Mouse (Mus musculus): ENCODE measurements around the gene Cpox. TPM values are rescaled to one million over a fixed set of nuclear protein-coding genes. Genes with fewer than 3 reads are reported as not detected.

The Cpox gene
- polyA plus RNA-seq, 1 experiment from 2014 or later: 42.3 TPM

DNA sequence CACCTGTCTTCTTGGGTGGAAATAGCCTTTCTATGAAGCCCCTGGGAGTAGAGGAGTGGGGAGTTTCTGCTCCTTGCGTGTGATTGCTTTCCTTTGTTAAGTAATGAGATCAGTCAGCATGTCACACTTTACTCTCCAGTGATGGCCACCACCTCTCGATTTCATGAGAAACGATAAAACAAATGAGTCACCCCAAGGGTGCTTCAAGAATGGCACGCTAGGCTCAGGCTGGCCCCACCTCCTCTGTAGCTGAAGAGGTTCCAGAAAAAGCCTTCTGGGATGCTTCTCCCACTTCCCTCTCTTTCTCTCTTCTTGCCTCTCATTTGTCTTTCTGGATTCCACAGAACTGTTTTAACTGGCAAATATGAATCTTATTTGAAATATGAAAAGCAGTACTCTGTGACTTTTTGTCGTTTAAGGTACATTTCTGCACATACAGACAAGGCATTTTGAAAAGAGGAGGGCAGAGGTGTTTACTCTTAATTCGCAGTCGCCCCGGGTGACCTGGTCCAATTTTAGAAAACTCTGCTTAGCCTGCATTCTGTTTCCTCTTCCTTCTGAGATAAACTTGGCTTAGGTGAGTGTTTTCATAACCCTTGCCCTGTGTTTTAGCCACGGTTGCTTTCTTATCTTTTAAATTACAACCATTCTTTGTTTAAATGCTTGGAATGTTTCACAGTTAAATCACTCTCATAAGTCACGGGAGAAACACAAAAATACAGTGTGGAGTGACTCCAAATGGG, 33.5 kb downstream of the Cpox start:
- Histone ChIP-seq H3K4me3 (ENCODE audit: low read depth, low read length) (no peak overlapping the region), H3K27ac (replicated peaks) (no peak overlapping the region), H3K9me3 (ENCODE audit: control insufficient read depth, low read length) (no peaks in the 10 kb centered on the region), H3K4me1 (replicated peaks; ENCODE audit: control insufficient read depth, insufficient read depth) (no peaks in the 10 kb centered on the region), H3K27me3 (ENCODE audit: control insufficient read depth, insufficient read depth, low read length) (no peaks in the 10 kb centered on the region), H3K4me2 (replicated peaks; ENCODE audit: low read depth) (no peak overlapping the region), H3K9ac (ENCODE audit: low read length) (no peak overlapping the region), H3K36me3 (ENCODE audit: control insufficient read depth, insufficient read depth, low read length) (no peaks in the 10 kb centered on the region)
- no peak for TF ChIP-seq CTCF (IDR thresholded peaks at IDR 0.05; ENCODE audit: low read depth)
- TF ChIP-seq EP300 (optimal IDR thresholded peaks at IDR 0.05): no peak
- DNase-seq (ENCODE audit: low spot score) (peak; percentile 30), ATAC-seq (ENCODE audit: low FRiP score, low TSS enrichment) (peak; percentile 82)
- 12% methylated on average over 10 of the region's 10 CpGs for WGBS

DNA sequence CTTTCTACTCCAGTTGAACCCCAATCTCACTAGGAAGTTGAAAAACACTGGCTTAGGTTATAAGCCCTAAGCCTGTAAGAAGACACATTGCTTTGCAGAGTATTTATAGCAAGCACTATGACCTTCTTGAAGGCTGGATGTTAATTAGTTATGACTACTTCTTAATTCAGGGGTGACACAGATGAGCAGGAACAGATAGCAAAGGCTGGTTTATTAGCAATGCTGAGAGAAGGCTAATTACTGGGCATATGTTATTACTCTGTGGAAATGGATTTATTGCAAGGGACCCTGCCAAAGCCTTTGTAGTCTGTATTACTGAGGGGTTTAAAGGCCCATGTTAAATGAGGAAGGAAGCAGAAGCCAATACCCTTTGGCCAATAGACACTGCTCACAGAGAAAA, 34.9 kb downstream of the Cpox start:
- Histone ChIP-seq H3K36me3 (ENCODE audit: control insufficient read depth, insufficient read depth, low read length) (no peaks in the 10 kb centered on the region), H3K4me2 (replicated peaks; ENCODE audit: low read depth) (no peak overlapping the region), H3K4me3 (ENCODE audit: low read depth, low read length) (no peak overlapping the region), H3K9ac (ENCODE audit: low read length) (no peak overlapping the region), H3K27me3 (ENCODE audit: control insufficient read depth, insufficient read depth, low read length) (no peaks in the 10 kb centered on the region), H3K27ac (replicated peaks) (no peak overlapping the region), H3K4me1 (replicated peaks; ENCODE audit: control insufficient read depth, insufficient read depth) (no peaks in the 10 kb centered on the region), H3K9me3 (ENCODE audit: control insufficient read depth, low read length) (no peaks in the 10 kb centered on the region)
- no peak for ATAC-seq (ENCODE audit: low FRiP score, low TSS enrichment)
- TF ChIP-seq EP300 (optimal IDR thresholded peaks at IDR 0.05): no peak
- TF ChIP-seq CTCF (IDR thresholded peaks at IDR 0.05; ENCODE audit: low read depth): no peak
- no peak for DNase-seq (ENCODE audit: low spot score)

DNA sequence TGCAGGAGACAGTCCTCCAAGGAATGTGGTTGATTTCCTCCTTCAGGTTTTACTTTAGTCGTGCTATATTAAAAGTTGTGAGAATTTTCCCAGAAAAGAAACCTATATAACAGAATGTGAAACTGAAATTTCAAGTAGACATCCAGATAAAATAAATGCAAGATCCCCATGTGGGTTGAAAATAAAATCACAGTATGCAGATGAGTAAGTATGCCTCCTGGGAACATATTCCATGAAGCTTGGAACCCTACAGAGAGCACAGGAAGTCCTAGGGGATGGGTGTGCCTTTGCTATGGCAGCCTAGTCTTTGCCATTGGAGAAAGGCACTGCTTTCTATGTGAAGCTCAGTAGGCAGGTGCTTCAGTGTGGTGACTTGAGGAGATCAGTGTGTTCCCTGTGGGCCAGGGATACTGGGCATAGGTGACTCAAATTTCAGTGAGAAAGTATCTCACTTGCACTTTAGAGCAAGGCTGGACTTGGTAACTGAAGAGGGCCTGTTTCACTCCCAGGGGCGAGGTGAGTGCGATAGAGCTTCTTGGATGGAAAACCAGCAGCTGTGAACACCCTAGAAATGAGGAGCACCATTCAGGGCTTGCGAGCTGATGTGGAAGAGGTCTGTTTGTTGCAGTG, 37.3 kb downstream of the Cpox start:
- Histone ChIP-seq H3K4me3 (ENCODE audit: low read depth, low read length) (no peak overlapping the region), H3K4me1 (replicated peaks; ENCODE audit: control insufficient read depth, insufficient read depth) (no peaks in the 10 kb centered on the region), H3K4me2 (replicated peaks; ENCODE audit: low read depth) (no peak overlapping the region), H3K27ac (replicated peaks) (no peak overlapping the region), H3K9me3 (ENCODE audit: control insufficient read depth, low read length) (no peaks in the 10 kb centered on the region), H3K36me3 (ENCODE audit: control insufficient read depth, insufficient read depth, low read length) (no peaks in the 10 kb centered on the region), H3K9ac (ENCODE audit: low read length) (no peak overlapping the region), H3K27me3 (ENCODE audit: control insufficient read depth, insufficient read depth, low read length) (no peaks in the 10 kb centered on the region)
- ATAC-seq (ENCODE audit: low FRiP score, low TSS enrichment) (no peak), DNase-seq (ENCODE audit: low spot score) (no peak)
- TF ChIP-seq EP300 (optimal IDR thresholded peaks at IDR 0.05) (no peak), CTCF (IDR thresholded peaks at IDR 0.05; ENCODE audit: low read depth) (no peak)
- 85% methylated on average over 4 of the region's 4 CpGs for WGBS

DNA sequence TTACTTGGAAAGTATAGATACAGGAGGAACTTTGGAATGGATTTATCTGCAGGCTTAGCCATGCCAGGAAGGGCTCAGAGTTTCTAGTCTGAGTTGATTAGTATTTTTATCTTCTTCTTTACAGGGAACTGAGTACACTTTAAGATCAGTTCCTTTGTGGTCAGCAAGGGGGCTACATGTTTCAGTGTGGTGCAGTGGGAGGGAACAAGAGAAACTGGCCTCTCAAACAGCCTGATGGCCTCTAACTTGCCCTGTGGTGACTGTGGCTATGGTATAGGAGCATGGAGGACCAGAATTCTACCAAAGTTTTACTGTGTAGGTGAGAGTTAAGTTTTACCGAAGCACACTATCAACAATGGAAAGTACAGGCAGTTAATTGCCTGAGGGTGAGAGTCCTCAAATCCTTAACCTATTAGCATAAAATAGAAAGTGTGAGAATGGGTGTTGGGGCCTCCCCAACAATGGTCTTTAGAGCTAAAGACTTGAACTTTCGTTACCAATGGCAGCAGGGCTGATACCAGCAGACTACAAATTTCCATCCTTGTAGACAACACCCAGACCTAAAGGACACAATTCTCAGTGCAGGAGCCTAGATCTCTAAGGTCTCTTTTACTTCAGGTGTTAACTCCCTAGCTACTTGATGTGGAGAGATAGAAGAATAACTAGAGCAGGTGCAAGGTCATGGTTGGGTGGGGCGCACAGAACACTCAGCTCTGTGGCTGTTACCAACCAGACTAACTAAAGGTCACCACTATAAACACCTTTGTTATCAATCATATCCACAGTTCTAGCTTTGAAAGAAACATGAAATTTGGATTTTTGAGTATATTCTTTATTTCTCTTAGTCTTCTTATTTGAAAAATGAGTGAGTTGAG, 38.7 kb downstream of the Cpox start:
- Histone ChIP-seq H3K4me2 (replicated peaks; ENCODE audit: low read depth) (no peak overlapping the region), H3K27ac (replicated peaks) (no peak overlapping the region), H3K4me1 (replicated peaks; ENCODE audit: control insufficient read depth, insufficient read depth) (no peaks in the 10 kb centered on the region), H3K9ac (ENCODE audit: low read length) (no peak overlapping the region), H3K27me3 (ENCODE audit: control insufficient read depth, insufficient read depth, low read length) (no peaks in the 10 kb centered on the region), H3K36me3 (ENCODE audit: control insufficient read depth, insufficient read depth, low read length) (no peaks in the 10 kb centered on the region), H3K9me3 (ENCODE audit: control insufficient read depth, low read length) (no peaks in the 10 kb centered on the region), H3K4me3 (ENCODE audit: low read depth, low read length) (no peak overlapping the region)
- WGBS: 67% methylated on average over 3 of the region's 3 CpGs
- no peak for DNase-seq (ENCODE audit: low spot score)
- no peak for ATAC-seq (ENCODE audit: low FRiP score, low TSS enrichment)
- TF ChIP-seq CTCF (IDR thresholded peaks at IDR 0.05; ENCODE audit: low read depth): no peak
- TF ChIP-seq EP300 (optimal IDR thresholded peaks at IDR 0.05): no peak

DNA sequence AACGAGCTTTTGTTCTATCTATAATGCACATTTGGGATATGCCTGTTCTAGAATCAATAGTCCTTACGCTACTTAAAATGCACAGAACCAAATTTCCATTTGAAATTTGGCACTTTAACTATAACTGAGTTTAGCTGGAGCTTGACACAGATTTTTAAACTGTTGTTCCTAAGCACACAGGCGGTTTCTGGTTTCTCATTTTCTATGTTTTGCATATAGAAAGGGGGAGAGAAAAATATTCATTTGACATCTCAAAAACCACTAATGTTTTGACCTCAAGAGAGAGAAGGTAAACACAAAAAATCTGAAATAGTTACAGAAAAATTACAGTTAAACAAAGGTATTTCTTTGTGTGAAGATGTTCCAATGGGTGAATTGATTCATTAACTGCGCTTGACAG, 39.4 kb downstream of the Cpox start:
- no peaks in the 10 kb centered on the region for H3K9me3 ChIP-seq (ENCODE audit: control insufficient read depth, low read length)
- no peak for ATAC-seq (ENCODE audit: low FRiP score, low TSS enrichment)
- H3K4me1 ChIP-seq (replicated peaks; ENCODE audit: control insufficient read depth, insufficient read depth): no peaks in the 10 kb centered on the region
- no peaks in the 10 kb centered on the region for H3K36me3 ChIP-seq (ENCODE audit: control insufficient read depth, insufficient read depth, low read length)
- no peak for DNase-seq (ENCODE audit: low spot score)
- H3K27ac ChIP-seq (replicated peaks): no peak overlapping the region
- H3K4me3 ChIP-seq (ENCODE audit: low read depth, low read length): no peak overlapping the region
- TF ChIP-seq EP300 (optimal IDR thresholded peaks at IDR 0.05) (no peak), CTCF (IDR thresholded peaks at IDR 0.05; ENCODE audit: low read depth) (no peak)
- H3K4me2 ChIP-seq (replicated peaks; ENCODE audit: low read depth): no peak overlapping the region
- H3K27me3 ChIP-seq (ENCODE audit: control insufficient read depth, insufficient read depth, low read length): no peaks in the 10 kb centered on the region
- 66% methylated on average over 4 of the region's 4 CpGs for WGBS
- H3K9ac ChIP-seq (ENCODE audit: low read length): no peak overlapping the region

Measured in stomach, postnatal 0 days (tissue).